Mouse (Mus musculus) ovary, postnatal 10 days (tissue): ENCODE data around the gene Tenm3.
A peak's percentile ranks its signal among the peaks of the same experiment; 100 is the strongest.

Source experiments
- DNase-seq: peaks from one replicate; pipeline ENCODE4 v3.0.0; 2022; ENCODE audit warnings: low spot score

Gene Tenm3

GRCm38 (mm10) chr8:48843931-48844285 lies at the start of gene Tenm3:
TSS of gene Tenm3 (minus strand) at chr8:48843951.
- peak; percentile 6 for DNase-seq

- DNase-seq = no peak
Measured at GRCm38 (mm10) chr8:48890216-48890765, 46.5 kb upstream of the Tenm3 start.

- no peak for DNase-seq
Measured at GRCm38 (mm10) chr8:48884270-48884669, 40.5 kb upstream of the Tenm3 start.

GRCm38 (mm10) chr8:48880585-48880984 lies 36.8 kb upstream of the Tenm3 start:
- DNase-seq = no peak

- no peak for DNase-seq
Measured at GRCm38 (mm10) chr8:48865972-48866371, 22.2 kb upstream of the Tenm3 start.

- no peak for DNase-seq
Measured at GRCm38 (mm10) chr8:48865485-48865884, 21.7 kb upstream of the Tenm3 start.

- DNase-seq = no peak
Measured at GRCm38 (mm10) chr8:48850223-48851010, 6.7 kb upstream of the Tenm3 start.

GRCm38 (mm10) chr8:48849091-48849616 lies 5.4 kb upstream of the Tenm3 start:
- no peak for DNase-seq

GRCm38 (mm10) chr8:48844961-48845360 lies 1.2 kb upstream of the Tenm3 start:
- no peak for DNase-seq

- no peak for DNase-seq
Measured at GRCm38 (mm10) chr8:48844370-48844905, 687 bp upstream of the Tenm3 start.

GRCm38 (mm10) chr8:48842991-48843930 lies 490 bp downstream of the Tenm3 start:
- DNase-seq = peak; percentile 48

- DNase-seq = peak; percentile 36
Measured at GRCm38 (mm10) chr8:48842516-48842990, 1.2 kb downstream of the Tenm3 start.

GRCm38 (mm10) chr8:48842035-48842434 lies 1.7 kb downstream of the Tenm3 start:
- no peak for DNase-seq

- no peak for DNase-seq
Measured at GRCm38 (mm10) chr8:48835745-48836144, 8.0 kb downstream of the Tenm3 start.

GRCm38 (mm10) chr8:48827454-48827853 lies 16.3 kb downstream of the Tenm3 start:
- DNase-seq = no peak

- DNase-seq = no peak
Measured at GRCm38 (mm10) chr8:48825666-48826065, 18.1 kb downstream of the Tenm3 start.

- DNase-seq = no peak
Measured at GRCm38 (mm10) chr8:48822291-48822690, 21.5 kb downstream of the Tenm3 start.

- DNase-seq = no peak
Measured at GRCm38 (mm10) chr8:48819962-48820361, 23.8 kb downstream of the Tenm3 start.

- no peak for DNase-seq
Measured at GRCm38 (mm10) chr8:48819348-48819747, 24.4 kb downstream of the Tenm3 start.

GRCm38 (mm10) chr8:48816941-48817340 lies 26.8 kb downstream of the Tenm3 start:
- DNase-seq = no peak

- no peak for DNase-seq
Measured at GRCm38 (mm10) chr8:48812196-48812741, 31.5 kb downstream of the Tenm3 start.

- no peak for DNase-seq
Measured at GRCm38 (mm10) chr8:48810615-48811014, 33.1 kb downstream of the Tenm3 start.
